Mouse (Mus musculus): ENCODE results near the gene Prrc2b.

Prrc2b gene

GRCm38 (mm10) chr2:32282727-32283126, 131.8 kb downstream of the Prrc2b start:
- no peak for DNase-seq (ENCODE audit: low spot score)

- DNase-seq (ENCODE audit: low spot score): no peak
Observed at GRCm38 (mm10) chr2:32283986-32284385, 133.1 kb downstream of the Prrc2b start.

Measured in layer of hippocampus, adult 11-12 months (tissue).